Mouse (Mus musculus) lung, postnatal 0 days (tissue): ENCODE measurements around the gene Rgs11.

Source experiments
- CTCF ChIP-seq: IDR thresholded peaks from 2 replicates; pipeline ENCODE4 v1.5.1; 2016; ENCODE audit warnings: antibody characterized with exemption, mild to moderate bottlenecking
- EP300 ChIP-seq: IDR thresholded peaks from 2 replicates; pipeline ENCODE4 v1.6.1; 2016; ENCODE audit warnings: antibody characterized with exemption, mild to moderate bottlenecking, control low read depth

GRCm38 (mm10) chr17:26244101-26244841, 41.5 kb downstream of the Rgs11 start, which contains the start of gene Fam234a:
- TF ChIP-seq CTCF, result no peak; the same call in 1 of the 2 replicates
- no peak for TF ChIP-seq EP300
